Mouse (Mus musculus): ENCODE data around the gene Gm13288.
"Not testable (repeated sequence)": the region's sequence is repeated elsewhere in the genome, so short reads cannot be mapped to it uniquely, and the experiment has no call there.

GRCm38 (mm10) chr4:88791250-88791649 lies 14.1 kb upstream of the Gm13288 start, which contains the start of gene Gm13278:
- TF ChIP-seq CTCF (IDR thresholded peaks at IDR 0.05; ENCODE audit: control insufficient read depth, insufficient read depth, insufficient read length); MAX (IDR thresholded peaks at IDR 0.05); MYOD1 (IDR thresholded peaks at IDR 0.05; ENCODE audit: control insufficient read depth, insufficient read length, low read depth); MYOG (IDR thresholded peaks at IDR 0.05; ENCODE audit: control insufficient read depth, extremely low read depth, insufficient read length); USF1 (IDR thresholded peaks at IDR 0.05; ENCODE audit: low read depth); FOSL1 (IDR thresholded peaks at IDR 0.05; ENCODE audit: insufficient read depth, low read length, poor library complexity, severe bottlenecking); CEBPB (IDR thresholded peaks at IDR 0.05; ENCODE audit: low read depth): not testable (repeated sequence)
